Mouse (Mus musculus) neural tube, embryonic 11.5 days (tissue): ENCODE measurements at regions not wholly inside any gene's neighbourhood (a gene's known extent, or its start where the extent isn't known, plus 50 kb on each side); places are given as distances from the start of the nearest gene placed in this dataset.

Experiments
- ATAC-seq: fragments of 200-750 bp; cut with Nextera tagmentation; 2 replicates; pipeline ENCODE4 v1.8.0; 2017; ENCODE audit warnings: moderate number of reproducible peaks, mild to moderate bottlenecking, moderate TSS enrichment, moderate library complexity; ENCODE audit not compliant: insufficient read depth, low FRiP score, low TSS enrichment
- DNase-seq: peaks from one replicate; pipeline ENCODE4 v3.0.0-alpha.2; 2015; ENCODE audit warnings: low spot score
- H3K27ac ChIP-seq: fragments of 300-500 bp; sonication (generic); 2 replicates; pipeline ENCODE4 v1.5.1; 2014; ENCODE audit warnings: low read depth, mild to moderate bottlenecking, low read length
- H3K27me3 ChIP-seq: fragments of 300-500 bp; sonication (generic); 2 replicates; pipeline ENCODE4 v1.6.1; 2014; ENCODE audit warnings: mild to moderate bottlenecking, low read length, mixed read lengths; ENCODE audit not compliant: control insufficient read depth, insufficient read depth
- H3K36me3 ChIP-seq: fragments of 300-500 bp; sonication (generic); 2 replicates; pipeline ENCODE4 v1.6.1; 2014; ENCODE audit warnings: mild to moderate bottlenecking, low read length, moderate library complexity, mixed read lengths; ENCODE audit not compliant: control insufficient read depth, insufficient read depth
- H3K4me1 ChIP-seq: fragments of 300-500 bp; sonication (generic); 2 replicates; pipeline ENCODE4 v1.6.1; 2014; ENCODE audit warnings: low read length, mixed read lengths; ENCODE audit not compliant: control insufficient read depth, insufficient read depth
- H3K4me2 ChIP-seq: fragments of 300-500 bp; sonication (generic); 2 replicates; pipeline ENCODE4 v1.6.1; 2014; ENCODE audit warnings: low read depth, mild to moderate bottlenecking, moderate library complexity
- H3K4me3 ChIP-seq: fragments of 300-500 bp; sonication (generic); 2 replicates; pipeline ENCODE4 v1.5.1; 2014; ENCODE audit warnings: low read depth, low read length
- H3K9ac ChIP-seq: fragments of 300-500 bp; sonication (generic); 2 replicates; pipeline ENCODE4 v1.6.1; 2014; ENCODE audit warnings: mild to moderate bottlenecking, low read length
- H3K9me3 ChIP-seq: fragments of 300-500 bp; sonication (generic); 2 replicates; pipeline ENCODE4 v1.6.1; 2016; ENCODE audit warnings: low read length; ENCODE audit not compliant: control insufficient read depth
- WGBS: fragments of 180-500 bp; shearing (Covaris S2); extraction: QIAGEN DNeasy Blood & Tissue Kit; methylation state at CpG from one replicate; pipeline ENCODE4 v1.1.7; 2014; 5-methylcytosine and 5-hydroxymethylcytosine counted together

- WGBS = 94% methylated on average over 2 of the region's 2 CpGs
- Histone ChIP-seq H3K4me2 (no peak overlapping the region), H3K4me3 (no peak overlapping the region), H3K9me3 (no peaks in the 10 kb centered on the region), H3K27me3 (no peaks in the 10 kb centered on the region), H3K36me3 (no peaks in the 10 kb centered on the region), H3K27ac (no peak overlapping the region), H3K4me1 (no peaks in the 10 kb centered on the region), H3K9ac (no peak overlapping the region)
- DNase-seq (no peak), ATAC-seq (no peak)
Measured at GRCm38 (mm10) chr16:19834128-19834527, 74.1 kb downstream of the B3gnt5 start.

GRCm38 (mm10) chr16:19834750-19835149, 74.7 kb downstream of the B3gnt5 start:
- H3K4me1 ChIP-seq = no peaks in the 10 kb centered on the region
- H3K27ac ChIP-seq = no peak overlapping the region
- no peak overlapping the region for H3K4me3 ChIP-seq
- WGBS = 85% methylated on average over 2 of the region's 2 CpGs
- no peak for ATAC-seq
- H3K27me3 ChIP-seq = no peaks in the 10 kb centered on the region
- H3K9me3 ChIP-seq = no peaks in the 10 kb centered on the region
- no peak overlapping the region for H3K9ac ChIP-seq
- DNase-seq = no peak
- H3K36me3 ChIP-seq = no peaks in the 10 kb centered on the region
- no peak overlapping the region for H3K4me2 ChIP-seq

- no peak for ATAC-seq
- H3K9me3 ChIP-seq = no peaks in the 10 kb centered on the region
- no peak for DNase-seq
- no peak overlapping the region for H3K4me2 ChIP-seq
- H3K36me3 ChIP-seq = no peaks in the 10 kb centered on the region
- no peak overlapping the region for H3K9ac ChIP-seq
- H3K27me3 ChIP-seq = no peaks in the 10 kb centered on the region
- 51% methylated on average over 1 of the region's 1 CpGs for WGBS
- H3K4me3 ChIP-seq = no peak overlapping the region
- H3K27ac ChIP-seq = no peak overlapping the region
- H3K4me1 ChIP-seq = no peaks in the 10 kb centered on the region
Measured at GRCm38 (mm10) chr16:19839831-19840230, 79.8 kb downstream of the B3gnt5 start.

- DNase-seq (no peak), ATAC-seq (no peak)
- Histone ChIP-seq H3K4me3 (no peak overlapping the region), H3K27me3 (no peaks in the 10 kb centered on the region), H3K4me2 (no peak overlapping the region), H3K4me1 (no peaks in the 10 kb centered on the region), H3K27ac (no peak overlapping the region), H3K9ac (no peak overlapping the region), H3K36me3 (no peaks in the 10 kb centered on the region), H3K9me3 (no peaks in the 10 kb centered on the region)
- 44% methylated on average over 3 of the region's 3 CpGs for WGBS
Measured at GRCm38 (mm10) chr16:19842346-19843025, 82.5 kb downstream of the B3gnt5 start.

- ATAC-seq (no peak), DNase-seq (no peak)
- Histone ChIP-seq H3K27ac (no peak overlapping the region), H3K4me3 (no peak overlapping the region), H3K4me1 (no peaks in the 10 kb centered on the region), H3K36me3 (no peaks in the 10 kb centered on the region), H3K9me3 (no peaks in the 10 kb centered on the region), H3K27me3 (no peaks in the 10 kb centered on the region), H3K4me2 (no peak overlapping the region), H3K9ac (no peak overlapping the region)
Measured at GRCm38 (mm10) chr16:19843738-19844137, 83.7 kb downstream of the B3gnt5 start.

- H3K4me3 ChIP-seq = no peak overlapping the region
- DNase-seq = no peak
- no peak overlapping the region for H3K27ac ChIP-seq
- H3K9ac ChIP-seq = no peak overlapping the region
- ATAC-seq = no peak
- H3K4me2 ChIP-seq = no peak overlapping the region
- H3K4me1 ChIP-seq = no peaks in the 10 kb centered on the region
- H3K36me3 ChIP-seq = no peaks in the 10 kb centered on the region
- no peaks in the 10 kb centered on the region for H3K9me3 ChIP-seq
- 50% methylated on average over 1 of the region's 1 CpGs for WGBS
- no peaks in the 10 kb centered on the region for H3K27me3 ChIP-seq
Measured at GRCm38 (mm10) chr16:19848395-19848794, 88.4 kb downstream of the B3gnt5 start.

GRCm38 (mm10) chr16:19865306-19865705, 105.3 kb downstream of the B3gnt5 start:
- Histone ChIP-seq H3K36me3 (no peaks in the 10 kb centered on the region), H3K4me1 (no peaks in the 10 kb centered on the region), H3K4me2 (no peak overlapping the region), H3K9ac (no peak overlapping the region), H3K9me3 (no peaks in the 10 kb centered on the region), H3K27ac (no peak overlapping the region), H3K4me3 (no peak overlapping the region), H3K27me3 (no peaks in the 10 kb centered on the region)
- DNase-seq (no peak), ATAC-seq (no peak)
- WGBS = 80% methylated on average over 5 of the region's 5 CpGs

GRCm38 (mm10) chr16:19865931-19866330, 105.9 kb downstream of the B3gnt5 start:
- H3K27me3 ChIP-seq = no peaks in the 10 kb centered on the region
- ATAC-seq (no peak), DNase-seq (no peak)
- no peak overlapping the region for H3K9ac ChIP-seq
- H3K4me3 ChIP-seq = no peak overlapping the region
- no peak overlapping the region for H3K27ac ChIP-seq
- no peaks in the 10 kb centered on the region for H3K9me3 ChIP-seq
- no peak overlapping the region for H3K4me2 ChIP-seq
- H3K36me3 ChIP-seq = no peaks in the 10 kb centered on the region
- no peaks in the 10 kb centered on the region for H3K4me1 ChIP-seq

GRCm38 (mm10) chr16:19869425-19869824, 109.4 kb downstream of the B3gnt5 start:
- H3K27me3 ChIP-seq = no peaks in the 10 kb centered on the region
- ATAC-seq (no peak), DNase-seq (no peak)
- H3K9me3 ChIP-seq = no peaks in the 10 kb centered on the region
- H3K4me1 ChIP-seq = no peaks in the 10 kb centered on the region
- no peak overlapping the region for H3K27ac ChIP-seq
- no peak overlapping the region for H3K4me3 ChIP-seq
- H3K9ac ChIP-seq = no peak overlapping the region
- no peaks in the 10 kb centered on the region for H3K36me3 ChIP-seq
- no peak overlapping the region for H3K4me2 ChIP-seq
